Mouse (Mus musculus) activated CD4-positive, CD25-positive, alpha-beta regulatory T cell, adult 4 months (primary cell): ENCODE data around the gene Brd7. TPM values are rescaled to one million over a fixed set of nuclear protein-coding genes. Genes with fewer than 3 reads are reported as not detected.

Experiments used
- ATAC-seq: one replicate; pipeline ENCODE4 v1.8.0; 2017
- polyA plus RNA-seq, 2 experiments: library from polyadenylated mRNA; unstranded; fragments of 100-300 nt; shearing (Covaris generic); gene quantifications; one replicate each; pipeline ENCODE4 v1.2.1; 2017

The Brd7 gene
- polyA plus RNA-seq, 2 experiments from 2014 or later = 43.8 to 57.1 TPM

- no peak for ATAC-seq
Observed at GRCm38 (mm10) chr8:88349046-88349445, 12.9 kb downstream of the Brd7 start.

- ATAC-seq = no peak
Observed at GRCm38 (mm10) chr8:88342026-88342425, 20.0 kb downstream of the Brd7 start.

DNA sequence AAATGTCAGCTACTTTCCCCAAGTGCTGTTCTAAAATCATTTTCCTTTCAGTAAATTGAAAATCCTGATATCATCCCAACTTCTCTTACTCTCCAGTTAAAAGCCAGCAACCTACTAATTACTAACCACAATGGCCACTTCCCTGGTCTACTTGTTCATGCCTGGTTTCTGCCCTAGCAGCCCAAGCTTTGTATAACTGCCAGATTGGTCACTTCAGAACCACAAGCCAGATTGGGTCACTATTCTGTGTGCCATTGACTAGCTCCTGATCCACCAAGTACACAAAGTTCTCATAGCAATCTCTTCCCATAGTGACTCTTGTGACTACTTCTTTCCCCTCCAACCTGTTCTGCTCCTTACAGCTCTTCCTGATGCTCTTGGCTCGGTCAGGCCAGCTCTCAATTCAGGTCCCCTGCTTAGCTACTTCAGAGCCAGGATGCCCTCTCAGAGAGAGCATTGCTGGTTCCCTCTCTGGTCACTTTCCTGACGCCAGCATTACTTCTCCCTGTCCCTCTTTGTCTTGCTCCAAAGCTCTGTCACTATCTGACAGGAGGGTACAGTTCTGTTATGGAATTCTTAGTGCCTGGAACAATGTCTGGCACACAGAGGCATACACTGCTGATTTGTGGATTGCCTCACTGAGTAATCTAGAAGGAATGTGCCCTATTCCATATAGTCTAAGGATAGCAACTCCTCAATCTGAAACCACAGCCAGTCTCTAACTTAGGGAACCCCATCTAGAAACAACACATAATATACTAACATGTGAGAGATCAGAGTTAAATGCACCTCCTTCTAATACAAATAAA lies 21.9 kb downstream of the Brd7 start:
- ATAC-seq = no peak

DNA sequence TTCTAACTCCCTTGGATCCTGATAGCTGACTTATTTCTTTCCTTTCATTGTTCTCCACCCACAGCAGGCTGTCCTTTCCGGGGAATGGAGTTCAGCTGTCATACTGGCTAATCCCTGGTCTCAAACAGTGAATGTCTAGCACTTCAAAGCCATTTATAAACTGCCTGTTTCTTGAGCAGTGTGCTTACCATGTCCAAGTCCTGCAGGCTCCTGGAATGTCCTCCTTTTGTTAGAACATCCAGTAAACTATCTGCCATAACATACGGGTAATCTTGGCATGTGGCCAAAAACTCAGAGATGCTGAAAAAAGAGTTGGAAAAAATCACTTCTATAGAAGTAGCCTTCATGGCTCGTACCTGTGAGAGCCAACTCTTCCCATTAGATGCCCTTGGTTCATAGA lies 22.8 kb downstream of the Brd7 start:
- no peak for ATAC-seq

GRCm38 (mm10) chr8:88334975-88335374 lies 27.0 kb downstream of the Brd7 start:
- ATAC-seq = no peak

- no peak for ATAC-seq
Observed at GRCm38 (mm10) chr8:88334384-88334783, 27.6 kb downstream of the Brd7 start.

DNA sequence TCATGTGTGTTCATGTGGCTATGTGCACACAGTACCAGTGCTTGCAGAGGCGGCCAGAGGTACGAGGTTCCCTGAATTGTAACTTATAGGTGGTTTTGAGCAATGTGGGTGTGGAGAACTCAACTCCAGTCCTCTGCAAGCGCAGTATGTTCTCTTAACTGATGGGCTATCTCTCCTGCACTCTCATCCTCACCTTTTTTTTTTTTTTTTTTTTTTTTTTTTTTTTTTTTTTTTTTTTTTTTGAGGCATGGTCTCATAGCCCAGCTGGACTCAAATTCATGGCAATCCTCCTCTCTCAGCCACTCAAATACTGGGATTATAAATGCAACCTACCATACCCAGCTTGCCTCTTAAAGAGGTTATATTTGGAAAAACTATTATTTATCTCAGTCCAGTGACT lies 31.2 kb downstream of the Brd7 start:
- no peak for ATAC-seq

- no peak for ATAC-seq
Observed at GRCm38 (mm10) chr8:88328689-88329088, 33.3 kb downstream of the Brd7 start.

- no peak for ATAC-seq
Observed at GRCm38 (mm10) chr8:88326328-88326727, 35.7 kb downstream of the Brd7 start.

DNA sequence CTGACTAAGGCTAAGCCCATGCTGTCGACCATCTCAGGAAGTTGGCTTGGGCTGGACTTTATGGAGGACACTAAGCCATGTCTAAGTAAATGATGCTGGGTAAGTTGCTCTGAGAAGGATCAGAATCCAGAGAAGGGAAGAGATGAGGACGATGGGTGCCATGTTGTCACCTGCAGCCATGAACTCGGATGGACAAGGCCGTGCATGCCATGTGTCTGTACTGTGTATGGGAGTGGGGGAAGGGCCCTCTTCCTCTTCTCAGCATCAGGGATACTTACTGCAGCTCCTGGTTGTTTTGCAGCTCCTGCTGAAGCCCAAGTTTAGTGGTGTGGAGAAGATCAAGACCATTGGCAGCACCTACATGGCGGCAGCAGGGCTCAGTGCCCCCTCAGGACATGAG lies 36.2 kb downstream of the Brd7 start:
- no peak for ATAC-seq

DNA sequence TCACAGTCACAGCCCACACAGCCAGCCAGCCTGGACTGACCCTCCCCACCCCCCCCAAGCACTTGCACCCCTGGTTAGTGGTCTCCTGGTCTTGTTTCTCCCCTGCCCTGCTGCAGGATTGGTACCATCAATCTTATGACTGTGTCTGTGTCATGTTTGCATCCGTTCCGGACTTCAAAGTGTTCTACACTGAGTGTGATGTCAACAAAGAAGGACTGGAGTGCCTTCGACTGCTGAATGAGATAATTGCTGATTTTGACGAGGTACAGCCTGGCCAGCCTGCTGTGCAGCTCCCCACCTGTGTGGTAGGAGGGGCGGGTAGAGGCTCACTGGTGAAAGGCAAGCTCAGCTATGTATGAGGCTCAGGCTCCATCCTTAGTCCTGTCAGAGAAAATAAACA lies 36.7 kb downstream of the Brd7 start:
- no peak for ATAC-seq

DNA sequence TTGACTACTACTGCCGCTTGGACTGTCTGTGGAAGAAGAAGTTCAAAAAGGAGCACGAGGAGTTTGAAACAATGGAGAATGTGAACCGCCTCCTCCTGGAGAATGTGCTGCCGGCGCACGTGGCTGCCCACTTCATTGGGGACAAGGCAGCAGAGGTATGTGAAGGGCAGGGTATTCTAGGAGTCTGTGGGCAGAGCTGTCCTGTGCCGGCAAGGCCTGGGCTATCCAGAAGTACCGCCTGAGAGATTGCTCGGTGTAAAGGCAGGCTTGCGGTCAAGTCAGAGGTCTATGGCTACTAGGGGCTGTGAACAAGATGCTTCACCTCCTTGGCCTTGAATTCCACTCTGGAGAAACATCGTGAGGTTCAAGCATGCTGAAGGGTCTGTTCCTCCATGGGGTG lies 37.2 kb downstream of the Brd7 start:
- ATAC-seq = no peak

- no peak for ATAC-seq
Observed at GRCm38 (mm10) chr8:88323523-88323922, 38.5 kb downstream of the Brd7 start.

DNA sequence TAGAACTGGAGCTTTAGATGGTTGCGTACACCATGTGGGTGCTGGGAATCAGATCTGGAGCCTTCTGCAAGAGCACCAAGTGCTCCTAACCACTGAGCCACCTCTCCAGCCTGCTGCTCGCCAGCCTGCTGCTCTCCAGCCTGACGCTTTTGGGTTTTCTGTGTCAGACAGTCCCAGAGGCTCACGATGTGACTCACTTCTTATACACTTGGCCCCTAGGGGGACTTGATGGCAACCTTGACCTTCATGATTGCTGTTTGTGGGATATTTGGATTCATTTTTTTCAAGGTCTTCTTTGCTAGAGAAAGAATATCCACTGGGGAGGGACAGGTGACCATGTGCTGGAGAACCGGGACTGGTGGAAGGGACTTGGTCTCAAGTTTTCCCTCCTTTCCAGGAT lies 40.6 kb downstream of the Brd7 start:
- no peak for ATAC-seq

DNA sequence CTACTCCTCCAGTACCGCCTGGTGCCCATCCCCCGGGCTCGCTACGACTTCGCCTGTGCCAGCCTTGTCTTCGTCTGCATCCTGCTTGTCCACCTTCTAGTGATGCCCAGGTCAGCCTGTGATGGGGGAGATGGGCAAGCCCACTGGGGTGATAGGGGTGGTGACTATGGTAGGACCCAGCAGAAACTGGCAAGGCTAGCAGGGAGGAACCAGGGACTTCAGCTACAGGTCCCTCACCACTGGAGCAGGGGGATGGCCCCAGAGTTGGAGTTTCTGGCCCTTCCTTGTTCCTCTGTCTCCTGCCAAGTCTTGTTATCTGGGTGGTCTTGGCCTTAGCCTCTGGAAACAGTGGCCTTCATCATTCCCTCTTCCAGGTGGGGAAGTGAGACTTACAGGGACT lies 41.9 kb downstream of the Brd7 start:
- no peak for ATAC-seq

GRCm38 (mm10) chr8:88318151-88318550 lies 43.8 kb downstream of the Brd7 start:
- no peak for ATAC-seq

DNA sequence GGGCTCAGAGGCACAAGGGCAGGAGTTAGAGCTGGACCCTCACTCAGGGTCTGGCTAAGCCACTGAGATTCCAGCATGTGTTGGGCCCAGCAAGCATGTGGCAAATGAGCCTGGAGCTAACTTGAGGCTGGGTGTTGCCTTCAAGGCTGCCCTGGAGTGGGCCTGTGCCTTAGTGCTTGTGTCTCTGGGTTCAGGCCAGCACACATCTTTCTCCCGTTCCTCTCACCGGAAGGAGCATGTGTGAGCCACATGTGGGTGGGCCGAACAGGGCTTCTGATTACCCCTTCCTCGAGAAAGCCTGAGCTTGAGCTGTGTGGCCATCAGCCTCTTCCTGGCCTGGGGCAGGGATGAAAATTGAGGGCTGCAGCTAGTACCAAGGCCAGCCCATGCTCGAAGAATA lies 44.7 kb downstream of the Brd7 start:
- no peak for ATAC-seq

GRCm38 (mm10) chr8:88316139-88316931 lies 45.7 kb downstream of the Brd7 start:
- ATAC-seq = no peak

DNA sequence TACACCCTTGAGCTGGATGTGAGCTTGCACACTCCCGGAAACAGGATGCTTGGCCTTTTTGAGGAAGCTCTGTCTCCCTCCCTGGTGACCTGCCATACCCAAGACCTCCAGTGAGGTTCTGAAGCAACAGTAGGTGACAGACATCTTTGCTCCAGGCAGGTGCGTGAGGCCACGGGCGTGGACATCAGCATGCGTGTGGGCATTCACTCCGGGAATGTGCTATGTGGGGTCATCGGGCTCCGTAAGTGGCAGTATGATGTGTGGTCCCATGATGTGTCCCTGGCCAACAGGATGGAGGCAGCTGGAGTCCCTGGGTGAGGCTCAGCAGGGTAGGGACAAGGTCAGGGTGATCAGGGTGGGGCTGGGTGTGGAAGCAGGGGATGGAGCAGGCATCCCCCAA lies 46.7 kb downstream of the Brd7 start:
- no peak for ATAC-seq

- no peak for ATAC-seq
Observed at GRCm38 (mm10) chr8:88313991-88314390, 48.0 kb downstream of the Brd7 start.

GRCm38 (mm10) chr8:88312966-88313365 lies 49.0 kb downstream of the Brd7 start:
- ATAC-seq = no peak

DNA sequence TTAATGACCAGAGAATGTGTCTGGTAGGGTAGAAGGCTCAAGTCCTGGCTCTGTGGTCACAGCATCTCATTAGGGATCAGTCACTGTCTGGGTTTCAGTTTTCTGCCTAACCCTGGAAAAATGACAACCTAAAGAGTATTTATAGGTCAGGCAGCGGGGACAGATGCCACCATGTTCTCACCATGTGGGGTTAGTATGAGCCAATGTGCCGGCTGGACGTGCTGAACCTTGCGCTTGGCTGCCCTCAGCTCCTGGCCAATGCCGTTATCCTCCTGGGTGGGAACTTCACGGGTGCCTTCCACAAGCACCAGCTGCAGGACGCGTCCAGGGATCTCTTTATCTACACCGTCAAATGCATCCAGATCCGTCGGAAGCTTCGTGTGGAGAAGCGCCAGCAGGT lies 51.7 kb downstream of the Brd7 start:
- ATAC-seq = no peak

DNA sequence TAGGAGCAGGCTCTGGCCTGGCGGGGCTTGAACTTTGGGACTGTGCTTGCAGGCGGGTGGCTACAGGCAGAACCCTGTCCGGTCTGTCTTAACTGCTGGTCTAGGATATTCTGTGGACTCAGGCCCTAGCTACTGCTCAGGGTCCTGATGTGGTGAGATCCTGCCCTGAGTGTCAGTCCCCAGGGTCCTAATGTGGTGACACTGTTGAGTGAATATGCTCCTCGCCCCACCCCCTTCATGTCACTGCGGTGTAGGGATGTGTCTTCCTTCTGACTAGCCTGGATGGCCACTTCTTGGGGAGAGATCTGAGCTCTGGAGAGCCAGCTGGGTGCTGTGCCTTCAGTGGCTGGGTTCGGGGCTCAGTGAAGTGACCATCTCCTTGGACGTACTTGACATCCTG lies 52.1 kb downstream of the Brd7 start:
- no peak for ATAC-seq

DNA sequence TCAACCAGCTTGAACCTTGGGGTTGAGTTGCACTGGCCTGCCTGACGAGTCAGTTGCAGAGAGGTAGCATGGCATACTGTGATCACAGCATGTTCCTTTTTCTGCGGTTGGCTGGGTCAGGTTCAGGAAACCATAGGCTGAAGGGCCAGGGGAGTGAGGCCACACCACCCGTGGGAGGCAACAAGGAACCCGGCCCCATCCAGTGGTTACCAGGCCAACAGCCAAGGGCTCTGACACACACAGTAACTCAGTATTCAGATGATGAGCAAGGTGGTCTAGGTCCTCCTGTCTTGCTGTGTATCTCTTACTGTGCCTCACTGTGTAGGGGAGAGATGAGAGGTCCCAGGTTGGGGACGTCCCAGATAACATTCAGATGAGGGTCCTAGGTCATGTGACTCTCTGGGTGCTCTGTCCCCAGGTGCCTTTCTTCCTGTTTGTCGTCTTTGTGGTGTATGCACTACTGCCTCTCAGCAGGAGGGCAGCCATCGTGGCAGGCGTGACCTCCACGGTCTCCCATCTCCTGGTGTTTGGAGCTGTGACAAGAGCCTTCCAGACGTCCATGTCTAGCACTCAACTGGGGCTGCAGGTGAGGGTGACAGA lies 52.6 kb downstream of the Brd7 start:
- no peak for ATAC-seq
